Mouse (Mus musculus): Measurements from ENCODE around the gene Mast1. TPM values are rescaled to one million over a fixed set of nuclear protein-coding genes. Genes with fewer than 3 reads are reported as not detected.

The Mast1 gene
- polyA plus RNA-seq, 1 experiment from 2014 or later, result 0.35 TPM

GRCm38 (mm10) chr8:84969241-84970134, 32.3 kb upstream of the Mast1 start, which contains the start of the genes Gm49661, Prdx2 and Rnaseh2a:
Gene Gm49661, minus strand, starts transcription at chr8:84969433.
Gene Prdx2, plus strand, starts transcription at chr8:84969587.
Gene Rnaseh2a, minus strand, starts transcription at chr8:84969767.
- peaks cover 40% of the 10 kb centered on the region for H3K4me1 ChIP-seq
- WGBS, result under 1% methylated on average over 56 of the region's 56 CpGs
- no peaks in the 10 kb centered on the region for H3K9me3 ChIP-seq
- ATAC-seq (ENCODE audit: insufficient number of reproducible peaks, low FRiP score, low TSS enrichment, low read depth), result peak; percentile 66
- H3K4me3 ChIP-seq, result peak within 1 kb of the TSS; percentile 58
- peaks cover 37% of the 10 kb centered on the region for H3K36me3 ChIP-seq
- H3K27me3 ChIP-seq, result no peaks in the 10 kb centered on the region
- H3K27ac ChIP-seq, result peak within 1 kb of the TSS; percentile 87
- H3K4me2 ChIP-seq, result peak within 1 kb of the TSS; percentile 83
- H3K9ac ChIP-seq, result peak within 1 kb of the TSS; percentile 64

DNA sequence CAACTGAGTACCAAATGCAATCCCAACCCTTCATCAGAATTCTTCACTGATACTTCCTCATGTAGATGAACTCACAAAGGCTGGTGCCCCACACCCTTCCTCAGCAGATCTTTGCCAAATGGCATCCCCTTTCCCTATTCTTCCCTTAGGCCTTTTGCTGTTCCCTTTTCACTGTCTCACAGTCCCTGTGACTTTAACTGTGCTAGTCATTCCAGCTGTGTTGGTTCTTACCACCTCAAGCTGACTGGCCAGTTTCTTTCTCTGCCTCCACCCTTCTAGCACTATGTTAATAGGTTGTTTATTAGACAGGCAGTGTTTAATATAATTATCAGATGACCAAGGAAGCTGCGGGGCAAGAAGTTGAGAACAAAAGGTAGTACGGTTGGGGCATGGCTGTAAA, 31.5 kb upstream of the Mast1 start:
- Histone ChIP-seq H3K4me1 (peaks cover 40% of the 10 kb centered on the region), H3K36me3 (peaks cover 29% of the 10 kb centered on the region), H3K9me3 (no peaks in the 10 kb centered on the region), H3K4me2 (peak overlapping the region; percentile 83), H3K27ac (peak overlapping the region; percentile 87), H3K27me3 (no peaks in the 10 kb centered on the region), H3K4me3 (peak overlapping the region; percentile 58), H3K9ac (peak overlapping the region; percentile 64)
- no peak for ATAC-seq (ENCODE audit: insufficient number of reproducible peaks, low FRiP score, low TSS enrichment, low read depth)
- WGBS, result 8% methylated on average over 2 of the region's 2 CpGs

DNA sequence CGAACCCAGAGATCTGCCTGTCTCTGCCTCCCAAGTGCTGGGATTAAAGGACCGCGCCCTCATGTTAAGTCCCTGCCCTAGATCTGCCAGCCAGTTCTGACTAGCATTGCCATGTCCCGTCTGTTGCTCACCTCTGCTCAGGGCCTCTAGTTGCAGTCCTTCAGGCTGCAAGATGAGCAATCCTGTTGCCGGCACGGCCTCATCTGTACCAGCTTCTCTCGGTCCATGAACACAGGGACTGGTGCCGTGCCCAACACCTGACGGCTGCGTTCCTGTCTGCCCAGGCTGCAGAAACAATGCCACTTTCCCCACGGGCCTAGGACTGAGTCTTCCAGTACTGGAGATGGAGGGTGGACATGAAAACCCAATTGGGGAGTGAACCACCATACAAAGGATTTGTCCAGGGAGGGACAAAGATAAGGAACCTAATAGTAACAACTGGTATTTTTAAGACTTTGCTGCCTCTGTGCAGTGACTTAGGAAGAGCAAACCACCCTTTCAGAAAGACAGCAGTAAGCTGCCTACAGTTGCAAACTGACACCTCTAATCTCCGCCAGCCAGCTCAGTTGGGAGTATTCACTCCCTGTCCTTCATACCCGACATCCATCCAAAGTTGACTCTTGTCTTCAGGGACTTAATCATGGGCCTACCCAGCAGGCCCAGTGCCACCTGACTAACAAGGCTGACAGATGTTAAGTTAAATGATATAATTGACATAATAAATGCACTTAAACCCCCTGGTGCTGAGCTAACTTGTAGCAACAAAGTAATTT, 30.6 kb upstream of the Mast1 start:
- Histone ChIP-seq H3K27me3 (no peaks in the 10 kb centered on the region), H3K27ac (peak overlapping the region; percentile 87; the same call in 1 of the 2 replicates), H3K4me3 (no peak overlapping the region), H3K9ac (no peak overlapping the region), H3K4me2 (no peak overlapping the region), H3K4me1 (peaks cover 40% of the 10 kb centered on the region), H3K36me3 (peaks cover 21% of the 10 kb centered on the region), H3K9me3 (no peaks in the 10 kb centered on the region)
- 90% methylated on average over 13 of the region's 13 CpGs for WGBS
- ATAC-seq (ENCODE audit: insufficient number of reproducible peaks, low FRiP score, low TSS enrichment, low read depth), result no peak

- no peak overlapping the region for H3K9ac ChIP-seq
- WGBS, result 57% methylated on average over 3 of the region's 3 CpGs
- ATAC-seq (ENCODE audit: insufficient number of reproducible peaks, low FRiP score, low TSS enrichment, low read depth), result no peak
- H3K9me3 ChIP-seq, result no peaks in the 10 kb centered on the region
- peak overlapping the region; percentile 65; the same call in 1 of the 2 replicates for H3K4me3 ChIP-seq
- H3K4me2 ChIP-seq, result peak overlapping the region; percentile 79; the same call in 1 of the 2 replicates
- H3K4me1 ChIP-seq, result peaks cover 39% of the 10 kb centered on the region
- peaks cover 14% of the 10 kb centered on the region for H3K36me3 ChIP-seq
- peak overlapping the region; percentile 55 for H3K27ac ChIP-seq
- no peaks in the 10 kb centered on the region for H3K27me3 ChIP-seq
Observed at GRCm38 (mm10) chr8:84966603-84967002, 29.4 kb upstream of the Mast1 start.

GRCm38 (mm10) chr8:84965731-84966291, 28.7 kb upstream of the Mast1 start:
- Histone ChIP-seq H3K4me3 (peak overlapping the region; percentile 65), H3K4me2 (peak overlapping the region; percentile 79), H3K27me3 (no peaks in the 10 kb centered on the region), H3K36me3 (peaks cover 8% of the 10 kb centered on the region; the same call in 1 of the 2 replicates), H3K9me3 (no peaks in the 10 kb centered on the region), H3K4me1 (peaks cover 33% of the 10 kb centered on the region), H3K27ac (peak overlapping the region; percentile 82), H3K9ac (peak overlapping the region; percentile 64)
- 0% methylated on average over 41 of the region's 41 CpGs for WGBS
- ATAC-seq (ENCODE audit: insufficient number of reproducible peaks, low FRiP score, low TSS enrichment, low read depth), result peak; percentile 78

GRCm38 (mm10) chr8:84963952-84964351, 26.8 kb upstream of the Mast1 start:
- WGBS, result 87% methylated on average over 4 of the region's 4 CpGs
- H3K27me3 ChIP-seq, result no peaks in the 10 kb centered on the region
- no peak overlapping the region for H3K27ac ChIP-seq
- H3K9ac ChIP-seq, result no peak overlapping the region
- no peak for ATAC-seq (ENCODE audit: insufficient number of reproducible peaks, low FRiP score, low TSS enrichment, low read depth)
- no peak overlapping the region for H3K4me2 ChIP-seq
- no peak overlapping the region for H3K4me3 ChIP-seq
- H3K4me1 ChIP-seq, result peaks cover 24% of the 10 kb centered on the region
- H3K36me3 ChIP-seq, result peaks cover 17% of the 10 kb centered on the region
- no peaks in the 10 kb centered on the region for H3K9me3 ChIP-seq

DNA sequence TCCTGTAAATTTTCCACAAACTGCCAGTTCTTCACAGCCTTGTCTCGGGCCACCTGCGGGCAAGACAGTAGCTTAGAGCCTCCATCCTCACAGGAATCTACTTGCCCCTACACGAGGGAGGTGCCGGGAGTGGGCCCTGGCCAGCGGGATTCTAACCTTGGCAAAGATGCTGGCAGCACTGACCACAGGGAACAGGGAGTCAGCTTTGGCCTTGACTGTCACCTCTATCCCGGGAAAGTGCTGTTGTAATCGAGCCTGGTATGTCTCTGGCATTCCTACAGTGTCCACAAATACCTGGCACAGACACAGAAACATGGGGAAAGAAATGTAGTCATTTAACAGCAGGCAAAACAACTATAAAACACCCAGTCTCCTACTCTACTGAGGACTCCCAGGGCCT, 22.7 kb upstream of the Mast1 start:
- no peak overlapping the region for H3K27ac ChIP-seq
- H3K27me3 ChIP-seq, result no peaks in the 10 kb centered on the region
- ATAC-seq (ENCODE audit: insufficient number of reproducible peaks, low FRiP score, low TSS enrichment, low read depth), result no peak
- H3K4me3 ChIP-seq, result no peak overlapping the region
- no peak overlapping the region for H3K4me2 ChIP-seq
- H3K9ac ChIP-seq, result no peak overlapping the region
- H3K9me3 ChIP-seq, result no peaks in the 10 kb centered on the region
- H3K36me3 ChIP-seq, result peaks cover 34% of the 10 kb centered on the region
- WGBS, result 91% methylated on average over 7 of the region's 7 CpGs
- H3K4me1 ChIP-seq, result peaks cover 1% of the 10 kb centered on the region

DNA sequence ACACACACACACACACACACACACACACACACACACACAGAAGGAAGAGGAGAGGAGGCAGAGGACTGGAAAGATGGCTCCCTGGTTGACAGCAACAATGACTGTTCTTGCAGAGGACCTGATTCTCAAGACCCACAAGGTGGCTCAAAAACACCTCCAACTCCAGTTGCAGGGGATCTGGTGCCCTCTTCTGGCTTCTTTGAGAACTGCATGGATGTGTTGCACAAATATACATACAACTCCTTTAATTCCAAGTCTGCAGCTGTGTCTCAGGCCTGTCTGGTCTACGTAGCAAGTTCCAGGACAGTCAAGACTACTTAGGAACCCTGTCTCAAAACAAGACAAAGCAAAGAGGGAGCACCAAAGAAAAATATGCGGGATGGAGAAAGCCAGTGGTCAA, 19.6 kb upstream of the Mast1 start:
- no peak overlapping the region for H3K4me2 ChIP-seq
- H3K9me3 ChIP-seq, result no peaks in the 10 kb centered on the region
- no peak for ATAC-seq (ENCODE audit: insufficient number of reproducible peaks, low FRiP score, low TSS enrichment, low read depth)
- H3K27ac ChIP-seq, result no peak overlapping the region
- no peak overlapping the region for H3K9ac ChIP-seq
- peaks cover 16% of the 10 kb centered on the region for H3K27me3 ChIP-seq
- peaks cover 31% of the 10 kb centered on the region for H3K36me3 ChIP-seq
- H3K4me3 ChIP-seq, result no peak overlapping the region
- WGBS, result 49% methylated on average over 2 of the region's 2 CpGs
- peaks cover 5% of the 10 kb centered on the region for H3K4me1 ChIP-seq

GRCm38 (mm10) chr8:84952612-84953255, 15.6 kb upstream of the Mast1 start:
- WGBS, result 4% methylated on average over 18 of the region's 18 CpGs
- H3K4me2 ChIP-seq, result 0 out of 2 replicates have a peak overlapping the region, but pooled peaks have one; percentile 14

GRCm38 (mm10) chr8:84949753-84950152, 12.6 kb upstream of the Mast1 start:
- WGBS, result 21% methylated on average over 12 of the region's 12 CpGs
- no peak for ATAC-seq (ENCODE audit: insufficient number of reproducible peaks, low FRiP score, low TSS enrichment, low read depth)
- Histone ChIP-seq H3K4me2 (no peak overlapping the region), H3K27me3 (peaks cover 74% of the 10 kb centered on the region), H3K9me3 (no peaks in the 10 kb centered on the region), H3K27ac (no peak overlapping the region), H3K4me1 (peaks cover 17% of the 10 kb centered on the region), H3K9ac (no peak overlapping the region), H3K36me3 (no peaks in the 10 kb centered on the region), H3K4me3 (no peak overlapping the region)

More at GRCm38 (mm10) chr8:84952612-84953255, 15.6 kb upstream of the Mast1 start:
- Histone ChIP-seq H3K27ac (no peak overlapping the region), H3K27me3 (peaks cover 47% of the 10 kb centered on the region), H3K9me3 (no peaks in the 10 kb centered on the region), H3K36me3 (peaks cover 10% of the 10 kb centered on the region), H3K4me1 (peaks cover 5% of the 10 kb centered on the region), H3K9ac (no peak overlapping the region), H3K4me3 (no peak overlapping the region)
- no peak for ATAC-seq (ENCODE audit: insufficient number of reproducible peaks, low FRiP score, low TSS enrichment, low read depth)

GRCm38 (mm10) chr8:84947241-84947545, 10.0 kb upstream of the Mast1 start:
- Histone ChIP-seq H3K9ac (no peak overlapping the region), H3K36me3 (no peaks in the 10 kb centered on the region), H3K4me2 (no peak overlapping the region), H3K9me3 (no peaks in the 10 kb centered on the region), H3K4me1 (peaks cover 16% of the 10 kb centered on the region), H3K27ac (no peak overlapping the region), H3K27me3 (peaks cover 83% of the 10 kb centered on the region), H3K4me3 (no peak overlapping the region)
- ATAC-seq (ENCODE audit: insufficient number of reproducible peaks, low FRiP score, low TSS enrichment, low read depth), result no peak
- 10% methylated on average over 9 of the region's 9 CpGs for WGBS
